Mouse (Mus musculus): ENCODE results near the gene Erbb3.
"Not testable (repeated sequence)": the region's sequence is repeated elsewhere in the genome, so short reads cannot be mapped to it uniquely, and the experiment has no call there.

Gene Erbb3

GRCm38 (mm10) chr10:128589464-128590192, at the start of gene Erbb3:
Erbb3 (minus strand) TSS chr10:128589652.
- DNase-seq = peak; percentile 26 to 49

- no peak for DNase-seq
These were observed 47.6 kb upstream of the Erbb3 start for GRCm38 (mm10) chr10:128637011-128637410.

- DNase-seq = no peak
These were observed 47.1 kb upstream of the Erbb3 start for GRCm38 (mm10) chr10:128636561-128636960.

GRCm38 (mm10) chr10:128635697-128636096, 46.2 kb upstream of the Erbb3 start:
- DNase-seq = no peak

- no peak for DNase-seq
These were observed 42.1 kb upstream of the Erbb3 start for GRCm38 (mm10) chr10:128631571-128631970.

- not testable (repeated sequence) for DNase-seq
These were observed 40.9 kb upstream of the Erbb3 start for GRCm38 (mm10) chr10:128630306-128630705.

GRCm38 (mm10) chr10:128629746-128630145, 40.3 kb upstream of the Erbb3 start:
- DNase-seq = no peak

GRCm38 (mm10) chr10:128627398-128628317, 38.2 kb upstream of the Erbb3 start:
- no peak for DNase-seq

GRCm38 (mm10) chr10:128626311-128627310, 37.2 kb upstream of the Erbb3 start, which contains the start of gene Rps26:
Rps26 (minus strand) TSS chr10:128626747.
- DNase-seq = peak; percentile 86 to 95

GRCm38 (mm10) chr10:128625287-128625894, 35.9 kb upstream of the Erbb3 start:
- DNase-seq = no peak

GRCm38 (mm10) chr10:128623106-128623613, 33.7 kb upstream of the Erbb3 start:
- DNase-seq = not testable (repeated sequence)

GRCm38 (mm10) chr10:128622702-128623101, 33.2 kb upstream of the Erbb3 start:
- DNase-seq = no peak

GRCm38 (mm10) chr10:128621986-128622520, 32.6 kb upstream of the Erbb3 start:
- DNase-seq = no peak

- no peak for DNase-seq
These were observed 30.8 kb upstream of the Erbb3 start for GRCm38 (mm10) chr10:128620241-128620640.

GRCm38 (mm10) chr10:128619148-128619547, 29.7 kb upstream of the Erbb3 start:
- DNase-seq = not testable (repeated sequence)

- DNase-seq = no peak
These were observed 29.1 kb upstream of the Erbb3 start for GRCm38 (mm10) chr10:128618570-128618969.

- not testable (repeated sequence) for DNase-seq
These were observed 26.5 kb upstream of the Erbb3 start for GRCm38 (mm10) chr10:128615798-128616448.

- no peak for DNase-seq
These were observed 25.5 kb upstream of the Erbb3 start for GRCm38 (mm10) chr10:128614934-128615333.

GRCm38 (mm10) chr10:128613820-128614219, 24.4 kb upstream of the Erbb3 start:
- not testable (repeated sequence) for DNase-seq

GRCm38 (mm10) chr10:128613154-128613440, 23.6 kb upstream of the Erbb3 start:
- no peak for DNase-seq
